Mouse (Mus musculus): ENCODE data around the gene Hk1.

- no peak for TF ChIP-seq CTCF (IDR thresholded peaks at IDR 0.05; ENCODE audit: extremely low read depth, insufficient read length, insufficient replicate concordance, low read depth, low read length)
- TF ChIP-seq POLR2A (IDR thresholded peaks at IDR 0.05; ENCODE audit: low read depth, low read length), result no peak
Measured at GRCm38 (mm10) chr10:62239270-62239669, 140.4 kb downstream of the Hk1 start.

Data from small intestine, adult 2 months (tissue).